Mouse (Mus musculus) urinary bladder, postnatal 4 days (tissue): ENCODE measurements around the gene Tln1.
"Not testable (repeated sequence)": the region's sequence is repeated elsewhere in the genome, so short reads cannot be mapped to it uniquely, and the experiment has no call there.

Source experiments
- DNase-seq, 2 experiments: peaks; one replicate each; pipeline ENCODE4 v3.0.0; 2021 to 2022; ENCODE audit warnings: low spot score in 2 of 2

Gene Tln1

GRCm38 (mm10) chr4:43561997-43562768 is at the start of gene Tln1, which contains the start of gene Creb3:
Gene Tln1 (minus strand): TSS chr4:43562691.
Gene Creb3 (plus strand): TSS chr4:43562332.
- DNase-seq = peak; percentile 91 to 92

GRCm38 (mm10) chr4:43604751-43605685 is 42.5 kb upstream of the Tln1 start:
- DNase-seq = no peak

DNA sequence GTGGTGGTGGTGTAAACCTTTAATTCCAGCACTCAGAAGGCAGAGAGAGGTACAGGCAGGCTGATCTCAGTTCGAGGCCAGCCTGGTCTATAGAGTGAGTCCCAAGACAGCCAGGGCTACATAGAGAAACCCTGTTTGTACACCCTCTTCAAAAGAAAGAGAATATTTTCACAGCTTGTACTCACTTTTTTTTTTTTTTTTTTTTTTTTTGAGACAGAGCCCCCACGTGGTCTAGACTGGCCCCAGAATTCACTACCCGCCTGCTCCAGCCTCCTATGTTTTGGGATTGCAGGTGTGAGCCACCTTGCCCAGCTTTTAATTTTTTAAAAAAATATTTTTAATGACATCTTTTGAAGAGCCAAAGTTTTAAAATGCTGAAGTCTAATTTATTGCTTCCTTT is 41.6 kb upstream of the Tln1 start:
- DNase-seq = no peak

DNA sequence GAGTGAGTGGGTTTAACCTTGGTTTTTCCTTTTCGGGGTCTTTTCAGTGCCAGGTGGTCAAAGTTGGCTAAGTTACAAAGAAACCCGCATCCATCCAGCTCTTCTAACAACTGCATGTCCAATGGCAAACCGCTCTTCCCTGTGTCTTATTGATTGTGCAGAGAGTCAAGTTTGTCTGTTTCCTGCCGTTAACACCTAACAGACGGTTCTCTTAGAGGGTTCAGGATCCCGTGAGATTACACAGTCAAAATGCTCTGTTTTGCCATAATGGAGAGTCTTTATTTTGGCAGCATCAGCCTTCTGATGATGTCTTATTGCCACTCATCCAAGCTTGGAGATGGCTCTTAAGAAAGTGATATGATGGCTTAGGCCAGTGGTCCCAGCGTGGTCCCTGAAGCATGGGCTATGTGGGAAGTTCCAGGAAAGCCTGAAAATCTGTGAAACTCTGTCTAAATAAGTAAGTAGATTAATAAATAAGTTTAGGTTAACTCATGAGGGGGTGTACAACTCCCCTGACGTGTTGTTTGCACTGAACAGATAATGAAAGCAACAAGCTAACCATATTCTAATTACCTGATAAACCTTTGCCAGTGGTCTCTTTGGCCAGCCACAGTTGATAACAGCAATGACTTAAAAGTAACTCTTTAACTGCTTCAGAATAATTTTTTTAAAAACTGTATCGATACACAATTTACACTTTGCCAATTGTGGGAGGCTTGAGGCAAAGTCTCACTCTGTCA is 37.9 kb upstream of the Tln1 start:
- DNase-seq = no peak

GRCm38 (mm10) chr4:43598650-43599380 is 36.3 kb upstream of the Tln1 start:
- no peak for DNase-seq

DNA sequence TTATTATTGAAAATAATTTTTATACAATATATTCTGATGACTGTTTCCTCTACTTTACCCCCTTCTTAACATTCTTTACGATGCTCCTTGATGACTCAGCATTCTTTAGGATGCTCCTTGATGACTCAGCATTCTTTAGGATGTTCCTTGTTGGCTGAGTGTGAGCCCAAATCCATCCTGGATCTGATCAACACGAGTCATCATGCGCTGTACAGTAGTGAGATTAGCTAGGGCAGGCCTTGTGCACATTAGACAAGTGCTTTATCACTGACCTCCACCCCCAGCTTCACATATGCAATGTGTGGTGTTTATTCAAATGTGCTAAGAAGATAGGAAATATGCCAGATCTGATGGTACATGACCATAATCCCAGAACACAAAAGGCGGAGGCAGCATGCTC is 35.7 kb upstream of the Tln1 start:
- DNase-seq = no peak

GRCm38 (mm10) chr4:43596597-43596996 is 34.1 kb upstream of the Tln1 start:
- DNase-seq = not testable (repeated sequence)

DNA sequence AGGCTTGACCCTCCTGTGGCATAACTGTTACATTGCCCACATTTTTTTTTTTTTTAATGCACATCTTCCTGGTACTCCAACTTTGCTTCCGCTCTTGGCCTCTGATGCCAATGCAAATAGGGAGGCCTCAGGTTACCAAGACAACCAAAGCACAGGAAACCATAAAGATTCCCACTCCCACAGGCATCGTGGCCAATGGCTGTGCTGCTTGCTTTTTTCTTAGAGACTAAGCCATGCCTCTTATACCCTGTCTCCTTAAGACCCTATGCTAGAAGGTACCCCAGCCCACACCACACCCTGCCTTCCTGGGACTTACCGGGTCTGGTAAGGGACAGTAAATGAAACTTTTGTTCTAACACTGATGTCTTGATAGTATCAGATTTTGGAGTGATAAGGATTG is 31.0 kb upstream of the Tln1 start:
- DNase-seq = no peak

DNA sequence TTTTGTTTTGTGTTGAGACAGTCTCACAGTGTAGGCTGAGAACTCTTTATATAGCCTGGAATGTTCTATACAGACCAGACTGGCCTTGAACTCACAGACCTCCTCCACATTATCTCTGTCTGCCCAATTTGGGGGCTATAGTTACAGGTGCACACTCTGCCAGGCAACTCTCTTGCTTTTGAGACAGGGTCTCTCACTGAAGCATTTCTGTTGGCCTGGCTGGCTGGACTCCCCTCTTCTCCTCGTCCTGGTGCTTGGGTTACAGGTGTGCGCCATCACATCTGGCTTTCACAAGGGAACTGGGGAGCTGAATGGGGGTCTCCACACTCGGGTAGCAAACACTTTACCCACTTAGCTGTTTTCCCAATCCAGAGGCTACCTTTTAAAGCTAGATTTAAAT is 29.5 kb upstream of the Tln1 start:
- DNase-seq = no peak

- DNase-seq = no peak
Observed at GRCm38 (mm10) chr4:43591543-43591942, 29.1 kb upstream of the Tln1 start.

DNA sequence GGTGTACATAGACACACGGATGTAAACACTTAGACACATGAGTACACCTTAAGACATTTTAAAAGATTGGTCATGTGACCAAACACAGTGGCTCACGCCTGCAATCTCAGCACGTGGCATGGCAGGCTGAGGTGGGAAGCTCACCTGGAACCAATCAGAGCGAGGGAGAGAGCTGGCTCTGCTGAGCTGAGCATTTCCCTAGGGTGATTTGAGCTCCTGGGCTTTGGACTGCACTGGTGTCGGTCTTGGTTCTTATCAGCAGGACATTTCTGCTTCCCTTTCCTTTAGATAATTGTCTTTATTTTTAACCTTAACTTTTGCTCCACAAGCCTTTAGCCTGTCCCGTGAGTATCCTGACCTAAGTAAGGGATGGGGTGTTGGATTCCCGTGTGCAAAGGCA is 25.2 kb upstream of the Tln1 start:
- no peak for DNase-seq

GRCm38 (mm10) chr4:43586411-43586810 is 23.9 kb upstream of the Tln1 start:
- DNase-seq = no peak

DNA sequence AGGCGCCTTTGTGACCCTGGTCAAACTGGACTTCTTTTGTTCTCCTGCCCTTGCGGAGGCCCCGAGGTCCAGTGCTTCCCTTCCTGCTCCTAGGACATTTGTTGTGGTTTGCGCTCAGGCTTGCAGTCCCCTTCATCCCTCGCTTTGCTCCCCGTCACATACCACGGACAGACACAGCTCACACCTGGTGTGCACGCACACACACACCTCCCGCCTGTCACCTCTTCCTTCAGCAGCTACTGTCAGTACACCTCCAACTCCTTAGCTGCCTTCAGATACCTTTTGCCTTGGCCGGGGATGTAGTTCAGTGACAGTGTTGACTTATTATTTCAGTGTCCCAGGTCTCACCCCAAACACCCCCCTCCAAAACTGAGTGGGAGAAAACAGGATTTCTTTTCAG is 23.2 kb upstream of the Tln1 start:
- no peak for DNase-seq

GRCm38 (mm10) chr4:43584444-43585416 is 22.2 kb upstream of the Tln1 start, which contains the start of gene Msmp:
Gene Msmp (minus strand): TSS chr4:43584494.
- no peak for DNase-seq

- DNase-seq = no peak
Observed at GRCm38 (mm10) chr4:43583421-43583820, 20.9 kb upstream of the Tln1 start.

DNA sequence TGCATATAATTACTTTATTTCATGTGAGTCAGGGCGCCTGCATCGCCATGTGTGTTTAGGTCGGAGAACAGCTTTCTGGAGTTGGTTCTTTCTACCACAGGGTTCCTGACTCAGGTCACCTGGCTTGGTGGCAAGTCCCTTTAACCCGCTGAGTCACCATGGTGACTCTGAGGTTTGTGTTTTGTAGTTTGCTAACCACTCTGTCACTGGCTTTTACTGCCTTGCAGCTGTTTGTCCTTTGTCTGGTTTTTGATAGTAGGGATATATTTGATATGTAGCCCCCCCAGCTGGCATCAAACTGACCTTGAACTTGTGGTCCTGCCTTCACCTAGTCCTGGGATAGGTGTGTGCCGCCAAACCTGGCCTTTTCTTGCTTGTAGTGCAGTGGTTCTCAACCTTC is 19.8 kb upstream of the Tln1 start:
- DNase-seq = no peak

DNA sequence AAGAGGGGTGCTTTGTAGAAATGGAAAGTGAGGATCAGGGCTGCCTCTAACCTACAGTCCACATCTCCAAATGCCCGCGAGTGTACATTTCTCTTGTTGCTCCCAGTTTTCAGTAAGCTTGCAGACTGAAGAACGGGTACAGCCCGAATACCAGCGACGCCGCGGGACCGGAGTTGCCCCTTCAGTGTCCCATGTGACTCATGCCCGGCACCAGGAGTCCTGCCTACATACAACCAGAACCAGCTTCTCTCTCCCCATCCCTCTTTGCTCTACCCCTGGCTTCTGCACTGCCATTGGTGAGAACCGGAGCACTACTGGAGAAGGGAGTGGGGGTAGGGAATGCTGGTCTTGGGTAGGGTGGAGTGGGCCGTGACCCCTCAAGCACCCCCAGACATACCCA is 18.9 kb upstream of the Tln1 start:
- DNase-seq = no peak

DNA sequence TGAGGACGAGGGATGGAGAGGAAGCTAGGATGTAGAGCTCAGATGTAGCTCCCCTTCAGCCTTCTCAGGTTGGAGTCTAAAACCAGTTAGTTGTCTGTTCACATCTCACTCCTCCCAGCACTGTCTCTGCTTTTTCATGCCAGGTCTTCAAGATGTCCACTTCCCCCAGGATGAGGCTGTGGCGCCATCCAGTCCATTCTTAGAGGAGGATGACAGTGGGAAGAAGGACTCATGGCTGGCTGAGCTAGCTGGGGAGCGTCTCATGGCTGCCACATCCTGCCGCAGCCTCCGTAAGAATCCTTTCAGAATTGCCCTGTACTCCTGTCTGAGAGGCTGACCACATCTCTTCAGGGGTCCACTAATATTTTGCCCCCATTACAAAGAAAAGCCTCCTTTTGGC is 18.2 kb upstream of the Tln1 start:
- DNase-seq = no peak

DNA sequence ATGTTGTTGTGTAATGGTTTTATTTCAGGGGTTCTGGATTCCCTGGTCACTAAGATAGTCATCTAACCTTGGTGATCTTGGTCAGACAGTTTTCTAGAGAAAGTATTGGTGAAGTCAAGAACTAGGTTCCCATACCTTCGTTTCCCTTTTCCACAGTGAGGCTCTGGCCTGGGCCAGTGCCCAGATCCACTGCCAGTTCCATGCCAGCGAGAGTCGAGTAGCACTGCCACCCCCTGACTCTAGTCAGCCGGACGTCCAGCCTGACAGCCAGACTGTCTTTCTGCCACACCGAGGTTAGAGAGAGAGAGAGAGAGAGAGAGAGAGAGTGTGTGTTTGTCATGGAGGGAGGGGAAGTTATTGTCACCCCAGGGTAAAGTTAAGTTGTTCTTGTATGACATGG is 17.2 kb upstream of the Tln1 start:
- no peak for DNase-seq

GRCm38 (mm10) chr4:43579256-43579655 is 16.8 kb upstream of the Tln1 start:
- no peak for DNase-seq
